Mouse (Mus musculus) limb, embryonic 14.5 days (tissue): ENCODE data around the gene Bmp2k. TPM values are rescaled to one million over a fixed set of nuclear protein-coding genes. Genes with fewer than 3 reads are reported as not detected.
"Not testable (repeated sequence)": the region's sequence is repeated elsewhere in the genome, so short reads cannot be mapped to it uniquely, and the experiment has no call there.

ENCODE experiments used
- ATAC-seq: fragments of 200-750 bp; cut with Nextera tagmentation; 2 replicates; pipeline ENCODE4 v1.8.0; 2017; ENCODE audit warnings: low read depth, moderate number of reproducible peaks, moderate TSS enrichment; ENCODE audit not compliant: low FRiP score
- DNase-seq: peaks from one replicate; pipeline ENCODE4 v3.0.0-alpha.2; 2015; ENCODE audit warnings: low spot score
- H3K27ac ChIP-seq: fragments of 300-500 bp; sonication (generic); replicated peaks from 2 replicates; pipeline ENCODE4 v1.5.1; 2014; ENCODE audit warnings: low read depth, mild to moderate bottlenecking, low read length, moderate library complexity, mixed read lengths
- H3K27me3 ChIP-seq: fragments of 300-500 bp; sonication (generic); 2 replicates; pipeline ENCODE4 v1.6.1; 2014; ENCODE audit warnings: low read length, mixed read lengths; ENCODE audit not compliant: control insufficient read depth, insufficient read depth
- H3K36me3 ChIP-seq: fragments of 300-500 bp; sonication (generic); 2 replicates; pipeline ENCODE4 v1.6.1; 2014; ENCODE audit warnings: mild to moderate bottlenecking, low read length, moderate library complexity, mixed read lengths; ENCODE audit not compliant: control insufficient read depth, insufficient read depth
- H3K4me1 ChIP-seq: fragments of 300-500 bp; sonication (generic); 2 replicates; pipeline ENCODE4 v1.6.1; 2014; ENCODE audit warnings: antibody characterized with exemption, low read length, mixed read lengths; ENCODE audit not compliant: control insufficient read depth, insufficient read depth
- H3K4me2 ChIP-seq: fragments of 300-500 bp; sonication (generic); replicated peaks from 2 replicates; pipeline ENCODE4 v1.6.1; 2014; ENCODE audit warnings: low read depth, mild to moderate bottlenecking, low read length, moderate library complexity; ENCODE audit not compliant: severe bottlenecking
- H3K4me3 ChIP-seq: fragments of 300-500 bp; sonication (generic); replicated peaks from 2 replicates; pipeline ENCODE4 v1.5.1; 2014; ENCODE audit warnings: low read length
- H3K9ac ChIP-seq: fragments of 300-500 bp; sonication (generic); 2 replicates; pipeline ENCODE4 v1.6.1; 2014; ENCODE audit warnings: mild to moderate bottlenecking, low read depth, low read length, moderate library complexity; ENCODE audit not compliant: severe bottlenecking
- H3K9me3 ChIP-seq: fragments of 300-500 bp; sonication (generic); 2 replicates; pipeline ENCODE4 v1.6.1; 2016; ENCODE audit warnings: low read length; ENCODE audit not compliant: control insufficient read depth
- POLR2A ChIP-seq: fragments of 200-500 bp; IDR thresholded peaks from 2 replicates; pipeline ENCODE4 v1.8.0; 2012; ENCODE audit warnings: inconsistent platforms, mild to moderate bottlenecking, moderate library complexity, borderline replicate concordance; ENCODE audit not compliant: insufficient read depth, insufficient read length; ENCODE audit errors: extremely low read depth
- WGBS: fragments of 180-500 bp; shearing (Covaris S2); extraction: QIAGEN DNeasy Blood & Tissue Kit; methylation state at CpG from one replicate; pipeline ENCODE4 v1.1.7; 2014; 5-methylcytosine and 5-hydroxymethylcytosine counted together
- polyA plus RNA-seq, 2 experiments: library from polyadenylated mRNA; depleted of rRNA in 1 of 2; stranded (reverse) in 1 of 2; unstranded in 1 of 2; fragments of >200 nt; fragmentation: Nextera tagmentation in 1 of 2; extraction: Ambion mirVana in 1 of 2; gene quantifications; 2 replicates each; pipeline versions ENCODE4 v1.2.1 to v1.2.3; 2012 to 2014

Bmp2k gene
- polyA plus RNA-seq, 2 experiments: 5.1 to 10.1 TPM

DNA sequence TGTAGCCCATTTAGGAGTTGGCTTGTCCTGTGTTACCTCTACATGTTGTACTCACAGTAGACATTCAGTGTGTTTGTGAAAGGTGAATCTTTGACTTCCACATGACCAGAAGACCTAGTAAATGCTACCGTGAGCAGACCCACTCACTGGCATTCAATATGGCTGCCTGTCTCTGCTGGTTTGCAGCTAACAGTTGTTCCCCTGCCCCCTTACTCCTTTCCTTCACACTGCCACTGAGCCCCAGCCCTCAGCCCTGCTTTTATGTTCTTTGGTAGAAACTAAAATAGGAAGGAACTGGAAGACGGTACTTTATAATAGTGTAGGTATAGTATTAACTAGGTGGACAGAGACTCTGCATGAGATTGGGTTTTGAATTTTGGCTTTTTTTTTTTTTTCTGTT lies 8.4 kb downstream of the Bmp2k start:
- no peak overlapping the region for H3K27ac ChIP-seq
- H3K9ac ChIP-seq: no peak overlapping the region
- no peak overlapping the region for H3K4me2 ChIP-seq
- TF ChIP-seq POLR2A: no peak
- 84% methylated on average over 2 of the region's 2 CpGs for WGBS
- H3K9me3 ChIP-seq: no peaks in the 10 kb centered on the region
- no peak for DNase-seq
- no peaks in the 10 kb centered on the region for H3K36me3 ChIP-seq
- H3K4me3 ChIP-seq: no peak overlapping the region
- no peaks in the 10 kb centered on the region for H3K27me3 ChIP-seq
- ATAC-seq: no peak
- no peaks in the 10 kb centered on the region for H3K4me1 ChIP-seq

DNA sequence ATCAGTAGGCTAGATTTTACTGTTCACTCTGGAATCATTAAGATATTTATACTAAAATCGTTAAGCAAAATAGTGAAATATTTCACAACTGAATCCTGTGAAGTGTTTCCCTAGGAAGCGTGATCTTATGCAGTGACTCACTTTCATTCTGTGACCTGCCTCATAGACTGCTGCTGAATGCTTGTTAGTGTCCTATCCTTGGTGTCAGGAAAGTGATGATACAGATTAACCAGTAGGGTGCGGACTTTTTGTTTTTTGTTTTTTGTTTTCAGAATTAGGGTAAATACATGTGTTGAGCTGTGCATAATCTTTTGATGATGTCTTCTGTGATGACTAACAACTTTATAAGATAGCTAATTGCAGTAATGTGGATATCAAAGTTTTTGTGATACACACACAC lies 9.4 kb downstream of the Bmp2k start:
- Histone ChIP-seq H3K36me3 (no peaks in the 10 kb centered on the region), H3K27ac (no peak overlapping the region), H3K27me3 (no peaks in the 10 kb centered on the region), H3K4me2 (no peak overlapping the region), H3K4me1 (no peaks in the 10 kb centered on the region), H3K4me3 (no peak overlapping the region), H3K9me3 (no peaks in the 10 kb centered on the region), H3K9ac (no peak overlapping the region)
- WGBS: 91% methylated on average over 3 of the region's 3 CpGs
- no peak for ATAC-seq
- TF ChIP-seq POLR2A: no peak
- DNase-seq: no peak

DNA sequence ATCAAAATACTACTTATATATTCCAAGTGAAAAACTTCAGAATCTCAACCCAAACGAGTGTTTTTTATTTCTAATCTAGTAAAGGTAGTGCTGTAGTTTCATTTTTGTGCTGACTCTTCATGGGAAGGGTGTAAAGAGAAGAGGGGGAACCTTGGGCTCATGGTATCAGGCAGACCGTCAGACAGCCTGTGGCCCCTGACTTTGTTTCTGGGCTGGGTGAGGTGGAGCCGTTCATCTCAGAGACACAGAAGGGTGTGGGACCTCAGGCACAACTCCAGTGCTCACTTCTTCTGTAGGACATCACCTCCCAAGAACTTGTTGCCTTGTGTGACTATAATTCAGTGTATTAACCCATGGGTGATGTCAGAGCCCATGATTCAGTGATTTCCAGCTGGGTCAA lies 10.0 kb downstream of the Bmp2k start:
- WGBS: 92% methylated on average over 3 of the region's 3 CpGs
- no peaks in the 10 kb centered on the region for H3K4me1 ChIP-seq
- H3K36me3 ChIP-seq: no peaks in the 10 kb centered on the region
- H3K9ac ChIP-seq: no peak overlapping the region
- no peak for TF ChIP-seq POLR2A
- no peak overlapping the region for H3K4me3 ChIP-seq
- DNase-seq: no peak
- no peak overlapping the region for H3K4me2 ChIP-seq
- no peaks in the 10 kb centered on the region for H3K27me3 ChIP-seq
- H3K27ac ChIP-seq: no peak overlapping the region
- H3K9me3 ChIP-seq: no peaks in the 10 kb centered on the region
- no peak for ATAC-seq

DNA sequence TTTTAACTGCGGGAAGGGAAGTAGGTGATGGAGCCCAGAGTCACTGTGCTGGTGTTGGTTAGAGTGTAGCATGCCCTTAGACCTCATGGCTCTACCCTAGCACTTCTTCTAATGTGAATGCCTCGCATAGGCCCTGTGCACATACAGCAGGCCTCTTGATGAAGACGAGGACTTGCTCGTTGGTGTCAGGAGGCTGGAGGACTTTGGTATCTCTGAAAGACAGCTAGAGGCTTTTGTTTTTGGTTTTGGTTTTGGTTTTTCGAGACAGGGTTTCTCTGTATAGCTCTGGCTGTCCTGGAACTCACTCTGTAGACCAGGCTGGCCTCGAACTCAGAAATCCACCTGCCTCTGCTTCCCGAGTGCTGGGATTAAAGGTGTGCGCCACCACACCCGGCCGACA lies 11.7 kb downstream of the Bmp2k start:
- not testable (repeated sequence) for ATAC-seq, H3K9ac ChIP-seq, H3K36me3 ChIP-seq, H3K27ac ChIP-seq, H3K27me3 ChIP-seq, H3K4me3 ChIP-seq, H3K4me2 ChIP-seq, DNase-seq, H3K9me3 ChIP-seq, H3K4me1 ChIP-seq
- WGBS: 93% methylated on average over 10 of the region's 10 CpGs

DNA sequence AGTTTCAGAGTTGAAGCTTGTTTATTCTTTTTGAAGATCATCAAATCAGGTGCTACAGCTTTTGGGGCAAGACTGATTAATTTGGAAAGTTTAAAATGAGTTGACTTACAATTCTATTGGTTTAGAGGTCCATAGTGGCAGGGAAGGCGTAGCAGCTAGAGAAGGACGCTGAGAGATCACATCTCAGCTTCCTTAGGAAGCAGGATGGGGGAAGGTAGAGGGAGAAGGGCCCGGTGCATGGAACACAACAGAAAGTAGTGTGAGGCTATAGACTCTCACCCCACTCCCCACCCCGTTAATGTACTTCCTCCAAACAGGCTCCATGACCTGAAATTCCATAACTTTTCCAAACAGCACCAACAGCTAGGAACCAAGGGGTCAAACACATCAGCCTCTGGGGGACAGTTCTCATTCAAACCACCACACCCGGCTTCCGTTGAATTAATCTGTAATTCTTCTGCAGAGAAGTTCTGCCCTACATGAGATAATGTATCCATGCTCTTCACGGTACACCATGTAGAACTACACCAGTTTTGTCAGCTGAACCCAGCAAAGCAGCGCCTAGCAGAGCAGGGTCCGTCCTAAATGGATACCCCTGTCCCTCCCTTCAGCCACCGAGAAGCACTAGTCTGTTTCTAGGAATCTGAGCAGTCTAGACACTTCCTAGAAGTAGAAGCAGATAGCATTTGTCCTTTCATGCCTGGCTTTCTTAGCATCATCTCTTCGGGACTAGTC lies 12.3 kb downstream of the Bmp2k start:
- no peak overlapping the region for H3K4me3 ChIP-seq
- no peaks in the 10 kb centered on the region for H3K4me1 ChIP-seq
- H3K9ac ChIP-seq: no peak overlapping the region
- no peak for ATAC-seq
- 88% methylated on average over 11 of the region's 11 CpGs for WGBS
- no peak for TF ChIP-seq POLR2A
- H3K27ac ChIP-seq: no peak overlapping the region
- no peak for DNase-seq
- H3K27me3 ChIP-seq: no peaks in the 10 kb centered on the region
- H3K9me3 ChIP-seq: no peaks in the 10 kb centered on the region
- no peaks in the 10 kb centered on the region for H3K36me3 ChIP-seq
- no peak overlapping the region for H3K4me2 ChIP-seq
